Mouse (Mus musculus) kidney, adult 9 months (tissue): ENCODE measurements around the gene Igfbp4.

Experiments
- DNase-seq: peaks from one replicate; pipeline ENCODE4 v3.0.0; 2022

Igfbp4 gene

GRCm38 (mm10) chr11:99041051-99041729, at the start of gene Igfbp4:
Igfbp4 (plus strand) TSS chr11:99041244.
- peak; percentile 81 for DNase-seq

GRCm38 (mm10) chr11:98995987-98996386, 45.1 kb upstream of the Igfbp4 start:
- no peak for DNase-seq

GRCm38 (mm10) chr11:98997659-98998058, 43.4 kb upstream of the Igfbp4 start:
- DNase-seq = no peak

GRCm38 (mm10) chr11:98998776-98999175, 42.3 kb upstream of the Igfbp4 start:
- DNase-seq = no peak

GRCm38 (mm10) chr11:98999243-98999642, 41.8 kb upstream of the Igfbp4 start:
- no peak for DNase-seq

GRCm38 (mm10) chr11:99006788-99007187, 34.3 kb upstream of the Igfbp4 start:
- no peak for DNase-seq

- DNase-seq = no peak
These were observed 30.9 kb upstream of the Igfbp4 start for GRCm38 (mm10) chr11:99010124-99010523.

GRCm38 (mm10) chr11:99010706-99011105, 30.3 kb upstream of the Igfbp4 start:
- DNase-seq = no peak

GRCm38 (mm10) chr11:99013856-99014255, 27.2 kb upstream of the Igfbp4 start:
- no peak for DNase-seq

- no peak for DNase-seq
These were observed 21.2 kb upstream of the Igfbp4 start for GRCm38 (mm10) chr11:99019844-99020243.

- DNase-seq = no peak
These were observed 18.6 kb upstream of the Igfbp4 start for GRCm38 (mm10) chr11:99022384-99022933.

GRCm38 (mm10) chr11:99023094-99023493, 17.9 kb upstream of the Igfbp4 start:
- DNase-seq = no peak

GRCm38 (mm10) chr11:99023500-99024467, 17.3 kb upstream of the Igfbp4 start, which contains the start of gene Top2a:
Top2a (minus strand) TSS chr11:99024189.
- peak; percentile 99 for DNase-seq

GRCm38 (mm10) chr11:99024468-99025134, 16.4 kb upstream of the Igfbp4 start:
- no peak for DNase-seq

GRCm38 (mm10) chr11:99025878-99026277, 15.2 kb upstream of the Igfbp4 start:
- DNase-seq = no peak

GRCm38 (mm10) chr11:99026899-99027440, 14.1 kb upstream of the Igfbp4 start:
- no peak for DNase-seq

GRCm38 (mm10) chr11:99035350-99035749, 5.7 kb upstream of the Igfbp4 start:
- DNase-seq = no peak

GRCm38 (mm10) chr11:99036254-99036653, 4.8 kb upstream of the Igfbp4 start:
- no peak for DNase-seq

- peak; percentile 90 for DNase-seq
These were observed 1.3 kb upstream of the Igfbp4 start for GRCm38 (mm10) chr11:99039782-99040181.

- DNase-seq = peak; percentile 67
These were observed 584 bp upstream of the Igfbp4 start for GRCm38 (mm10) chr11:99040346-99040974.

- peak; percentile 48 for DNase-seq
These were observed 1.1 kb downstream of the Igfbp4 start for GRCm38 (mm10) chr11:99041841-99042780.
